Mouse (Mus musculus) limb, embryonic 11.5 days (tissue): Measurements from ENCODE around the gene Abl1. TPM values are rescaled to one million over a fixed set of nuclear protein-coding genes. Genes with fewer than 3 reads are reported as not detected.

ENCODE experiments used
- polyA plus RNA-seq: library from polyadenylated mRNA; unstranded; fragments of >200 nt; fragmentation: Nextera tagmentation; extraction: Ambion mirVana; gene quantifications from 2 replicates; pipeline ENCODE4 v1.2.1, GENCODE M21; 2014

Abl1 gene
- polyA plus RNA-seq, 1 experiment from 2014 or later: 57.7 TPM

Other genes starting within 250 kb of the Abl1 start
- gene Ass1, start 218.2 kb upstream of the Abl1 start, polyA plus RNA-seq: 5.5 and 5.8 TPM in 2 replicates
- gene Fubp3, start 115.7 kb upstream of the Abl1 start, polyA plus RNA-seq: 92.4 and 96.4 TPM in 2 replicates
- 0.07 and 0.09 TPM in 2 replicates for gene Prdm12, start 48.3 kb upstream of the Abl1 start, polyA plus RNA-seq
- 86.2 and 91.5 TPM in 2 replicates for gene Exosc2, start 17.7 kb upstream of the Abl1 start, polyA plus RNA-seq
- gene Qrfp, start 122.2 kb downstream of the Abl1 start, polyA plus RNA-seq: 0.09 and 0.31 TPM in 2 replicates
- gene Fibcd1, start 157.6 kb downstream of the Abl1 start, polyA plus RNA-seq: 0.03 TPM in 1 of 2 replicates, not detected in the other
- 0.13 and 0.17 TPM in 2 replicates for gene Lamc3, start 198.9 kb downstream of the Abl1 start, polyA plus RNA-seq